Mouse (Mus musculus): ENCODE measurements around the gene Kmt2a.

- TF ChIP-seq CTCF (conservative IDR thresholded peaks at IDR 0.05; ENCODE audit: insufficient read depth, insufficient read length, low read depth, low read length) (no peak), POLR2A (IDR thresholded peaks at IDR 0.05; ENCODE audit: low read depth, low read length) (peak; percentile 50)
Observed at GRCm38 (mm10) chr9:44881941-44882435, 892 bp upstream of the Kmt2a start.
